Mouse (Mus musculus) lung, adult 18-20 months (tissue): ENCODE data around the gene Olfr1199.

Source experiments
- DNase-seq, 2 experiments: peaks; one replicate each; pipeline ENCODE4 v3.0.0; 2022; ENCODE audit warnings: mixed read lengths in 2 of 2

Gene Olfr1199

GRCm38 (mm10) chr2:88760369-88760768 is at the start of gene Olfr1199:
Gene Olfr1199 (minus strand): TSS chr2:88760469.
- no peak for DNase-seq

DNA sequence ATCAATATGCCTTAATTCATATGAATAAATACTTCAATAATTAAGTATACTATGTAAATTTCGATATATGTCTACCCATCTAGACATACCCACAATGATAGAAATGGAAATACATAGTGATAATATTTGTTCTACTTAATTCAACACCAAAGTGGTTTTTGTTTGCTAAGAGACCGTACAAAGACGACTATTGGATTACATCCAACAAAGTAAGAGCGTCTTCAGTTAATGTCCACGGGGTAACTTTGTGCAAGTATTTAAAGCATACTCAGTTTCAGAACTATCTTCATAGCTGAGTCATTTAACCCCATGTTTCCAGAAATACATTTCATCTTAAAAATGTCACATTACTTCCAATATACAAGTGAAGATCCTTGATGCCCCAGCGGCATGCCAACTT is 32.5 kb upstream of the Olfr1199 start, which contains the start of gene Olfr1201:
Gene Olfr1201 (plus strand): TSS at position 301 of the 400 bp plus-strand sequence.
- DNase-seq: no peak

DNA sequence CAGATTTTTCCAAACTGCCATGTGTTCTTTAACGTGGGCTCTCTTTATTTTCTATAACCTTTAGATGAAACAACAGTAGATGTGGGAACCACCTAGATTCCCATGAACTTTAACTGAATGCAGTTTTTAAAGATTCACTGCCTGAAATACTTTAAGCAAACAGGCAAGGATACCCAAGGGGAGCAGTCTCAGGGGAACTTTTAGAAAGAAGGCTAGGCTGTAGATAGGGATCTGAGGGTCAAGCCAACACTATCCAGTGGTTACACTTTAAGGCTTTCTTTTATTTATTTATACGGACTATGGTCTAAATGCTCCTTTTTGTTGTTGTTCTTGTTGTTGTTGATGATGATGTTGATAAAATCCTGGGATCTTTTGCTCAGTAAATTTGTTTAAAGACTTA is 10.1 kb upstream of the Olfr1199 start, which contains the start of gene Olfr1200:
Gene Olfr1200 (minus strand): TSS at position 101 of the 400 bp plus-strand sequence.
- DNase-seq: no peak

- DNase-seq: no peak
Observed at GRCm38 (mm10) chr2:88751270-88751669, 9.0 kb downstream of the Olfr1199 start, which contains the start of gene Olfr1198. Gene Olfr1198 (minus strand): TSS chr2:88751370.

DNA sequence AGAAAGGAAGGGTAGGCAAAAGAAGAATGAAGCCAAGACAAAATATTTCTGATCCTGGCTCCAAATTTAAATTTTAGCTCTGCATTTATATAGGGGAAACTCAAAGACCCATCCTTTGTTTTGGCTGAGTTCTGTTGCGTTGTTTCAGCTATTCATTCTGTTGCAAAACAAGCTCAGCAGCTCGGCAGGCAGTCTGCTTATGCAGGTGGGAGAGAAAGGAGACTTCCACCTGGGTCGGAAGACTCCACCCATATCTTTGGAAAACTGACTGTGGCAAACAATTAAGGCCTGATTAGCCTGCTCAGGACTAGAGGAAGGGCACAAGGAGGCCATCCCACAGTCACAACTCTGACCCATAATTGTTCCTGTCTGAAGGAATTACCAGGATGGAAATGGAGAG is 16.9 kb downstream of the Olfr1199 start:
- DNase-seq: no peak

GRCm38 (mm10) chr2:88732266-88732665 is 28.0 kb downstream of the Olfr1199 start, which contains the start of gene Olfr1197:
Gene Olfr1197 (minus strand): TSS chr2:88732366.
- no peak for DNase-seq

- DNase-seq: no peak
Observed at GRCm38 (mm10) chr2:88704497-88704896, 55.8 kb downstream of the Olfr1199 start, which contains the start of gene Olfr1196. Gene Olfr1196 (minus strand): TSS chr2:88704597.
